Mouse (Mus musculus) mesoderm, embryonic 11.5 days (tissue): ENCODE data around the gene Trabd2b.

ENCODE experiments used
- DNase-seq: peaks from one replicate; pipeline ENCODE4 v3.0.0-alpha.2; 2012; ENCODE audit warnings: low read depth, low spot score

Trabd2b gene

GRCm38 (mm10) chr4:114448393-114449052 is 42.0 kb downstream of the Trabd2b start:
- no peak for DNase-seq

- no peak for DNase-seq
Measured at GRCm38 (mm10) chr4:114453101-114453500, 46.6 kb downstream of the Trabd2b start.

GRCm38 (mm10) chr4:114454016-114454415 is 47.5 kb downstream of the Trabd2b start:
- no peak for DNase-seq

GRCm38 (mm10) chr4:114454495-114455186 is 48.1 kb downstream of the Trabd2b start:
- no peak for DNase-seq

- no peak for DNase-seq
Measured at GRCm38 (mm10) chr4:114457111-114457510, 50.6 kb downstream of the Trabd2b start.

- peak; percentile 42 for DNase-seq
Measured at GRCm38 (mm10) chr4:114459591-114459990, 53.1 kb downstream of the Trabd2b start.

GRCm38 (mm10) chr4:114460401-114460800 is 53.9 kb downstream of the Trabd2b start:
- DNase-seq = no peak

- DNase-seq = no peak
Measured at GRCm38 (mm10) chr4:114461093-114461492, 54.6 kb downstream of the Trabd2b start.

GRCm38 (mm10) chr4:114465641-114466040 is 59.1 kb downstream of the Trabd2b start:
- DNase-seq = no peak

GRCm38 (mm10) chr4:114467371-114468094 is 61.0 kb downstream of the Trabd2b start:
- no peak for DNase-seq

GRCm38 (mm10) chr4:114468095-114468429 is 61.5 kb downstream of the Trabd2b start:
- DNase-seq = no peak

GRCm38 (mm10) chr4:114469881-114470280 is 63.4 kb downstream of the Trabd2b start:
- no peak for DNase-seq

- DNase-seq = no peak
Measured at GRCm38 (mm10) chr4:114472143-114472542, 65.6 kb downstream of the Trabd2b start.

GRCm38 (mm10) chr4:114476316-114476715 is 69.8 kb downstream of the Trabd2b start:
- no peak for DNase-seq

- peak; percentile 37 for DNase-seq
Measured at GRCm38 (mm10) chr4:114477082-114477771, 70.7 kb downstream of the Trabd2b start.

GRCm38 (mm10) chr4:114481518-114481917 is 75.0 kb downstream of the Trabd2b start:
- no peak for DNase-seq

- DNase-seq = no peak
Measured at GRCm38 (mm10) chr4:114484173-114484572, 77.6 kb downstream of the Trabd2b start.

GRCm38 (mm10) chr4:114485996-114486395 is 79.5 kb downstream of the Trabd2b start:
- no peak for DNase-seq

- no peak for DNase-seq
Measured at GRCm38 (mm10) chr4:114486885-114487531, 80.5 kb downstream of the Trabd2b start.

GRCm38 (mm10) chr4:114487701-114488100 is 81.2 kb downstream of the Trabd2b start:
- DNase-seq = no peak

GRCm38 (mm10) chr4:114492157-114492556 is 85.6 kb downstream of the Trabd2b start:
- DNase-seq = peak; percentile 47

- DNase-seq = no peak
Measured at GRCm38 (mm10) chr4:114494035-114494434, 87.5 kb downstream of the Trabd2b start.
